Mouse (Mus musculus) spleen, adult 2 months (tissue): ENCODE measurements around the gene Dnajc19.

Experiments
- CTCF ChIP-seq: fragments of 200-500 bp; IDR thresholded peaks from 2 replicates; pipeline ENCODE4 v1.5.1; 2011; ENCODE audit warnings: mild to moderate bottlenecking, inconsistent platforms; ENCODE audit not compliant: insufficient read depth, insufficient read length, insufficient replicate concordance; ENCODE audit errors: extremely low read depth
- POLR2A ChIP-seq: fragments of 200-500 bp; IDR thresholded peaks from 2 replicates; pipeline ENCODE4 v1.6.1; 2011; ENCODE audit warnings: low read depth, low read length, inconsistent platforms

DNA sequence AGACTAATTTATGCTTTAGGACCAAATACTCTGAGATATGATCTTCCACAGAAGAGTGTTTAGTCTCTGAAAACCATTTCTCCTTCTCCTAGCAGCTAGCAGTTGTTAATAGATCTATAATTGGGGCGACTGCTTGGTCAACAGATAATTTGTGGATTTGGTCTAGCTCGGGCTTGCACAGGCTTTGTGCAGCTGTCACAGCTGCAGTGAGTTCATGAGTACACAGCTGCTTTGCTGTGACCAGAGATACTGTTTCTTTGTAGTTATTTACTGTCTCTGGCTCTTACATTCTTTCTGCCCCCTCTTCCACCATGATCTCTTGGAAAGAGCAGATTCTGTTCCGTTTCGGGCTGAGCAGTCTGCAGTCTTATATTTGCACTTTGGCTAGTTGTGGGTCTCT lies 39.1 kb downstream of the Dnajc19 start:
- TF ChIP-seq POLR2A (no peak), CTCF (no peak)
